Mouse (Mus musculus) NIH3T3 (cell line): Measurements from ENCODE around the gene Rad21l.

Experiments
- DNase-seq: peaks from one replicate; pipeline ENCODE4 v3.0.0-alpha.2; 2012; ENCODE audit warnings: low read depth

Rad21l gene

DNA sequence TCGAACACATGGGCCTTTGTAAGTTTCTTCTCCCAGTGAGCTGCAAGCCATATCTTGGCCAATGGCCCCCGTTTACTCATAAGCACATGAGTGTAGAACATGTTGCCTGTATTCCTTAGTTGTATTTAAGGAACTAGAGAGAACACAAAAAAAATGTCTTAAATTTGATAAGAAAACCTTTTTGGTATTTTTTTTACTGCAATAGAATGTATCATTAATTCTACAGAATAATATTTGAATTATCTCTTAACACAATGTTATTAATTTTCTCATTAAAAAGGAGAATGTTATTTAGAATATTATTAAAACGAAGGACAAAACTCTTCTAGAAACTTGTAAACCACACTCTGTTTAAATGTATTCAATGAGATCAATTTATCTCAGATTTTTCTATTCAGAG lies at the start of gene Rad21l:
Gene Rad21l, minus strand, starts transcription at position 101 of the 400 bp plus-strand sequence.
- no peak for DNase-seq

DNA sequence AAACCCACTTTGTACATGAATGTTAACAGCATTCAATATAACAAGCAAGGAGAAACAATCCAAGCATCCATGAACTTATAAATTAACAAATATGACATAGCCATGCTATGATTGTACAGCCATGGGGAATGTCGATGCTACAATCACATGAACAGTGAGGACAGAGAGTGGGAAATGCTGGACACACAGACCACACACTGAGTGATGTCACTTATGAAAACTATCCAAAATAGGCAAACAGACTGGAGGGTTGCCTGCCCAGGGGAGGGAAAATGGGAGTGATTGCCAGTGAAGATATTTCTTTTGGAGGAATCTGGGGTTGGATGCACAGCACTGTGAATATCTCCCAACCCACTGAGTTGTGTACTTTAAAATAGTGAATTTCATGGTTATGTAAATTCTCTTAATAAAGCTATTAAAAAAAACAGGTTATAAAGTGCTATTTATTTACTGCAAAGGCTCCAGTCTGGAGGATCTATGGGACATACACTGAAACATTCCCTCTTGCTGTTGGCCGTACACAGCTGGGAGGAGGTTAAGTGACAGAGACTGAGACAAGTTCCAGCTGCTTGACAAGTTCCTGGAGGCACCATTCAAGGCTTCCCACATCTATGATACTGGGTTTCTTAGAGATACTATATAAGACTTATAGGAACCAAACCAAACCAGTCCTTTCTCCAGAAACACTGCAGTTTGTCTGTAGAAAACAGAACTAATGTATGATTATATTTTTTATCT lies 48.2 kb upstream of the Rad21l start:
- DNase-seq = no peak

GRCm38 (mm10) chr2:151715526-151715925 lies 47.2 kb upstream of the Rad21l start:
- no peak for DNase-seq

DNA sequence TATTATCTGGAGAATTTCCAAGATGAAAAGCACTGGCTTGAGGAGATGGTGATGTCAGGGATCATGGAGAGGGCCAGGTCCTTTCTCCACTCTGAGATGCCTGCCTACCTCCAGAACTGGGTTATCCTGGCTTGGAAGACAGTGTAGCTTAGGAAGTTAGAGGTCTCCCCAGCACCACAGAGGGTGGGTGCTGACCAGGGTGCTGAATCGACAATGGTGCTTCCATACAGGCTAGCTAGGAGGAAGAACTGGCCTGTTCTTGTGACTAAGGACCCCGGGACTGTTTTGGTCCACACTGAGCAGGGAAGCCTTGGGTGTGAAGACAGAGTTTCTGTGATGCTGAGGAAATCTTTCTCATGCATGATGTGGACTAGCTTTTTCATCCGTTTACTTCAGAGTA lies 44.3 kb upstream of the Rad21l start:
- peak; percentile 73 for DNase-seq

DNA sequence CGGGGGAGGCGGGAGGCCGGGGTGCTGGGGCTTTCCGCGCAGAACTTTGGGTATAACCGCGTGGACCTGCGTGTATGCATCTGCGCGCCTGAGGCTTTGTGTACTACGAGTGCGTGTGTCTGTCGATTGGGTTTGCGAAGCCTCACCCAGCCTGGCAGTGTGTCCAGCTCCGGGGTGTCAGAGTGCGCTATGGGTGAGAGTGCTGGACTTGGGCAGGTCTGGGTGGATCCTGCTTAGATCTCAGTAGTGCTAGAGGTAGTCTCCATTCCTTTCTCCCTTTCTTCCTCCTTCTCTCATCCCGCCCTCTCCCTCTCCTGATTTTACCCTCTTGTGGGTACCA lies 34.5 kb upstream of the Rad21l start:
- no peak for DNase-seq

DNA sequence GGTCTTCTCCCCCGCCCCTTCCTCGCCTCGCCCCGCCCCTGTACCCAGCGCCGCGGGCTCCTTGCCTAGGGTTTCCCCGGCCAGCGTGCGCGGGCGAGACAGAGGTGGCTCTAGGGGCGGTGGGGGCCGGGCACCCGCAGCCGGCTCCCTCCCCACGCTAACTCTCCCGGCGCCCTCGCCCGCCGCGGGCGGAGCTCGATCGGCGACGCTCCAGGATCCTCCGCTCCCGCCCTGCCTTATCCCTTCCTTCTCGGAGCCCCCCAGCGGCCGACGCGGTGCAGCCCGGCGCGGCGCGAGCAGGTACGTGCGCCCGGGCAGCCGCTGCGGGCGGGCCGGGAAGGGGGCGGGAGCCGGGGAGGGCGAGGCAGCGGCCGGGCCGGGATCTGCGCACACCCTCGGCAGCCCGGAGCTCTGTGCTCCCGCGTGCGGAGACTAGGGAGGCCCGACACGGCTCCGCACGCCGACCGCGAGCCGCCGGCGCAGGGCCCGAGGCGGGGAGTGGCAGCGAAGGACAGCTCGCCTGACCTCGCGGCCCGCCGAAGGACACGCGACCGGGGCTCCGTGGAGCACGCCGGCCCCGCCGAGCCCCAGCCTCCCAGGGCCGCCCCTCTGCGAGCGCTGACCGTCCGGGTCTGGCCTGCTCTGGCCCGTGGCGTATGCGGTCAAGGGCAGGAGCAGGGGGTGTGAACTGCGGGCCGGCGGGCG lies 34.0 kb upstream of the Rad21l start:
- peak; percentile 14 for DNase-seq

DNA sequence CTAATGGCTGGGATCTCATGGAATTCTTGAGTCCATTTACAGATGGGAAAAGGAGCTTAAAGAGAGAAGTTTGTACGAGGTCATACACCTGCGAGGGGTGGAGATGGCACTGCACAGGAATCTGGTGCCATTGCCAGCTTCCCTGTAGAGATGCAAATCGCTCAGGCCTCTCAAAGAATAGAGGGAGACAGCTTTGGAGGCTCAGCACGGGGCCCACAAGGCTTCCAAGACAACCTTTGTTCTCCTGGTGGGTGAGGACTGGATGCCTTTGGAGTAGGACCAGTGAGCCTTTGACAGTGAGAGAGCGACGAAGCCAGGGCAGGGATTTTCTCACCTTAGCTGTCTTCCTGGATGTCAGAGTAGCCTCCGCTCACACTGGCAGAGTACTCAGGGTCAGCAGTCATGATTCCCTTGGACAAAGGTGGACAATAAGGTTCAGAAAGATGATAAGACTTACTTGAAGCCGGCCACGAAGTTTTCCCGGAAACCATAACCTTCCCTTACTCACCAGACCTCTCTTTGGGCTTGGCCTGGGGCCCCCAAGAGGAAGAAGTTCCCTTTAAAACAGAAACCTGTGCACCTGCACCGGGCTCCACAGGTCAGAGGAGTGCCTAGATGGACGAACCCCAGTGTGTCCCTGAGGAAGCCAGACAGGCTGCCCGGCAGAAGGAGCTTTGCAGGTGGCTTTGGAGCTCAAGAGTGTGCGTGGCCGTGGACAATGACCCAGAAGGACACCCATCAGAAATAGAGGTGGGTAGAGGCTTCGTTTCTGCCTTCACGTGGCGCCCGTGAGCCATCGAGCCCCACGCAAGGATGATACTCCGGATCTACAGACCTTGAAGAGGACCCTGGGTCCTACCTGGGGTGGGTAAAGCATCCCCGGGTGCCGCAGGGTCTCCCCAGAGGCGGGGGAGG lies 33.2 kb upstream of the Rad21l start, which contains the start of gene Tmem74b:
Gene Tmem74b, plus strand, starts transcription at position 778 of the 915 bp plus-strand sequence.
- no peak for DNase-seq

DNA sequence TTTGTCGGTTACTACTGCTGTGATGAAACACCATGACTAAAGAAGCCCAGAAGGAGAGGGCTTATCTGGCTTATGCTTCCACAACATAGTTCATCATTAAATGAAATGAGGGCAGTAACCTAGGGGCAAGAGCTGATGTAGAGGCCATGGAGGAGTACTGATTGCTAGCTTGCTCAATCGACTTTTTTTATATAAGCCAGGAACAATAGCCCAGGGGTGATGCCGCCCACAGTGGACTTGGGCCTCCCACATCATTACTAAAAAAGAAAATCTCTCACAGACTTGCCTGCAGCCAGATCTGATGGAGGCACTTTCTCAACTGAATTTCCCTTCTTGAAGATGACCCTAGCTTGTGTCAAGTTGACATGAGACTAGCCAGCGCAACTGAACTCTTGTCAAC lies 14.6 kb upstream of the Rad21l start:
- DNase-seq = no peak

DNA sequence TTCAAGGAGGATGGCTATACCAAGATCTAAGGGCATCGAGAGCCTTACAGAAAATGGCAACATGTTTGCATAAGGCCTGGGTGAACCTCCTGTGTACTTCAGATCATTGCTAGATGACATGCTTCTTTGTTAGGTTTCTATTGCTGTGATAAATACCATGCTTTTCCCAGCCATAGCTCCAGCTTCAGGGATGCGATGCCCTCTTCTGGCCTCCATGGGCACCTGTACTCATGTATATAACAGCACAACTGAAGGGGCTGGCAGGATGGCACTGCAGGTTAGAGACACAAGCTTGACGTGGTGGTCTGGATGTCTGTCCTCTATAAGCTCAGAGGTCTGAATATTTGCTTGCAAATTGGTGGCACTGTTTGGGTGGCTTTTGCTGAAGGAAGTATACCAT lies 14.0 kb upstream of the Rad21l start:
- DNase-seq = peak; percentile 48

DNA sequence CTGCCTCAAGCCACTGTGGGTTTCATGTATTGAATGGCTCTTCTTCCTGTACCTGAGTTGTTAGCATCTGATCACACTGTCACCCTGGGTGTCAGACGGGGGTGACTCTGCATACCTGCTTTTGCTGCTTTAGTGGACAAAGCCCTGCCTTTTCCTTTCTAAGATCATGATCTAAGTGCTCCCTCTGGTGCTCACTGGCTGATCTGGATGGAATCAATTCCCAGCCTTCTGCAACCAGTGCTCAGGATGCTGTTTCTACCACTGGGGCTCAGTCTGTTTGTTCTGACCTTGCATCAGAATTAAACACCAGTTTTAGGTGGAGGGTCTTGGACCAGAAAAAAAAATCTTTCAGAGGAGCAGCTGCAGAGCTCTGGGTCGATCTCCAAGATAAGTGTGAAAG lies 7.9 kb upstream of the Rad21l start:
- peak; percentile 28 for DNase-seq

DNA sequence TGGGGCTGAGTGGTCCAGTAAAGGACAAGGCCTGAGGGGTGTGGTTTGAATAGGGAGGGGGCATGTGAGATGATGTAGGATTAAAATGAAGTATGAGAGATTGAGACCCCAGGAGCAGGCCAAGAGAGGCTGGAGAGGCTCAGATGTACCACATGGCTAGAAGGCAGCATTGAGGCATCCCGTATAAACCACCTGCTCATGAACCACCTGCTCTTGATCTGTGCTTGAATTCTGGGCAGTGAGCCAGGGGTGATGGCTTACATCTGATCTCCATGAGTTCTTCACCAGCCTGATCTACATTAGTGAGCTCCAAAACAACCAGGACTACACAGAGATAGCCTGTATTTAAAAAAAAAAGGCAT lies 2.6 kb upstream of the Rad21l start:
- DNase-seq = no peak

- no peak for DNase-seq
These were observed 2.0 kb upstream of the Rad21l start for GRCm38 (mm10) chr2:151670026-151670967.

DNA sequence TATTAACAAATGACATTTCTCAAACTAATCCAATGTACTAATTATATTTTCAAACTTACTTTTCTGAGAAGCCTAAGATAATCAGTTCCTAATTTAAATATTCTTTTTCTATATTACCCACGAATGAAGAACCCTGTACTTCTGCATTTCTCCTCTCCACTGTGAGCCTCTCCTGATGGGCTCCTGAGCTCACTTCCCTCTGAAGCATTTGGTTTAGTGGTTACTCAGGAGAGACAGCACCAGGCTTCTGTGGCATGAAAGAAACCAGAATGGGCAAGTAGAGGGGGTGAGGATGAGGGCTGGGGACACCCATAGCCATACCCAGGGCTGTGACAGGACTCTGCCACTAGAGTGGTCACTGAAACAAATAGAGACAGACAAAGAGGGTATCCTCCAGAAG lies 16.3 kb downstream of the Rad21l start:
- no peak for DNase-seq

- no peak for DNase-seq
These were observed 32.3 kb downstream of the Rad21l start for GRCm38 (mm10) chr2:151636015-151636402.

GRCm38 (mm10) chr2:151635362-151636014 lies 32.8 kb downstream of the Rad21l start:
- peak; percentile 15 for DNase-seq

- no peak for DNase-seq
These were observed 33.4 kb downstream of the Rad21l start for GRCm38 (mm10) chr2:151634903-151635302.

GRCm38 (mm10) chr2:151632982-151633381 lies 35.4 kb downstream of the Rad21l start:
- no peak for DNase-seq

DNA sequence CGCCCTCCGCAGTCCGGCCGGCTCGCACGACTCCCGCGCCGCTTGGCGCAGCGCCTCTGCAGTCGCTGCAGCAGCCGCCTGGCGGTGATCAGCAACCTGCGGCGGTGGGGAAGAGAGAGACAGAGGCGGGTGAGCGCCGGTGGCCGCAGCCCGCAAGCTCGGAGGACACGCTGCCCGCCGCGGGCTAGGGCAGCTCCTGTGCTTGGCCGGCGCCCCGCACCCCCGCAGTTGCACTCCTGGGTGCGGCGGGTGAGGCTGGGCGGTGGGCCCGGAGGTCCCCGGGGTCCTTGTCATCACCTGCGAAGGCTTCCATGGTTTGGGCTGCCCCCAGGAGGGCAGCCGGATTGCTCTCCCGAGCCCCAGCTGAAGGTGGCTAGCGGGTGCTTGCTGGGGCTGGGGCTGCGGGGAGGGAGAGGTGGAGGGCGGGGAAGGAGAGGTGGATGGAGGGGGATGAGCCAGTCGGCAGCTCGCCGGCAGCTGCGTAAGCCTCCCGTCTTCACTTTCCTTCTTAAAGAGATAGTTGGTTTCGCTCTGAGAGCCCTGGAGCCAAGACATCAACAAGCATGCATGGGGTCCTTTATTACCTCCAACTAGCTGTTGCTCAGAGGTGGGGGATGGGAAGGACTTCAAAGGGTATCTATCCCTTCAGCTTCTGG lies 36.0 kb downstream of the Rad21l start, which contains the start of gene Snph:
Gene Snph, minus strand, starts transcription at position 435 of the 656 bp plus-strand sequence.
- DNase-seq = no peak

- no peak for DNase-seq
These were observed 36.8 kb downstream of the Rad21l start for GRCm38 (mm10) chr2:151631406-151632158.

GRCm38 (mm10) chr2:151629310-151629709 lies 39.0 kb downstream of the Rad21l start:
- DNase-seq = no peak
